In genomic region chr17:71783366-71783735, GRCm38 (mm10) we compare ENCODE assay signal across 7 mouse cellular contexts. TPM values are rescaled to one million over a fixed set of nuclear protein-coding genes. Genes with fewer than 3 reads are reported as not detected.
DNase-seq lines count a peak whose midpoint lies in the region; ATAC-seq and TF ChIP-seq lines count a peak whose summit lies in the region.

No protein-coding gene starts in this region.

- no peak for TF ChIP-seq POLR2A in lung, adult 2 months (IDR thresholded peaks at IDR 0.05; ENCODE audit: borderline replicate concordance, extremely low read depth, low read depth, low read length)
- TF ChIP-seq POLR2A in thymus, adult 2 months (IDR thresholded peaks at IDR 0.05; ENCODE audit: control insufficient read depth, extremely low read depth, insufficient read depth, low read length, poor library complexity), result no peak

- ATAC-seq in forebrain, embryonic 12.5 days (ENCODE audit: low FRiP score), result peak; percentile 10; the same call in 1 of the 2 replicates
- ATAC-seq in hindbrain, embryonic 15.5 days (ENCODE audit: low FRiP score, low read depth), result no peak
- no peak for ATAC-seq in neural tube, embryonic 13.5 days (ENCODE audit: low read depth)

- no peaks in the 10 kb centered on the region for H3K4me1 ChIP-seq in lung, adult 2 months (ENCODE audit: control insufficient read depth, insufficient read depth, low read length)
- peaks cover 23% of the 10 kb centered on the region for H3K4me1 ChIP-seq in forebrain, embryonic 12.5 days
- H3K4me1 ChIP-seq in hindbrain, embryonic 15.5 days (replicated peaks), result peaks cover 24% of the 10 kb centered on the region
- H3K4me1 ChIP-seq in neural tube, embryonic 13.5 days (replicated peaks), result peaks cover 32% of the 10 kb centered on the region
- H3K4me1 ChIP-seq in thymus, adult 2 months (replicated peaks; ENCODE audit: control insufficient read depth, insufficient read depth, low read length), result no peaks in the 10 kb centered on the region

- peaks cover 6% of the 10 kb centered on the region; the same call in 1 of the 2 replicates for H3K9me3 ChIP-seq in forebrain, embryonic 12.5 days
- H3K9me3 ChIP-seq in hindbrain, embryonic 15.5 days, result no peaks in the 10 kb centered on the region
- peaks cover 5% of the 10 kb centered on the region; the same call in 1 of the 2 replicates for H3K9me3 ChIP-seq in neural tube, embryonic 13.5 days

- DNase-seq in lung, adult 2 months, result no peak
- no peak for DNase-seq in lung, postnatal 14 days
- no peak for DNase-seq in T-cell, adult 2 months (ENCODE audit: low spot score)
- no peak for DNase-seq in thymus, adult 2 months

- H3K36me3 ChIP-seq in forebrain, embryonic 12.5 days (replicated peaks), result peaks cover 2% of the 10 kb centered on the region; the same call in 1 of the 2 replicates
- no peaks in the 10 kb centered on the region for H3K36me3 ChIP-seq in hindbrain, embryonic 15.5 days
- H3K36me3 ChIP-seq in neural tube, embryonic 13.5 days, result no peaks in the 10 kb centered on the region
- no peaks in the 10 kb centered on the region for H3K36me3 ChIP-seq in thymus, adult 2 months (ENCODE audit: control insufficient read depth, insufficient read depth, low read length)

- H3K4me3 ChIP-seq in lung, adult 2 months (replicated peaks; ENCODE audit: extremely low read depth, low read depth, low read length), result peak overlapping the region; percentile 69
- H3K4me3 ChIP-seq in forebrain, embryonic 12.5 days (replicated peaks), result peak overlapping the region; percentile 91
- H3K4me3 ChIP-seq in hindbrain, embryonic 15.5 days, result peak overlapping the region; percentile 91
- H3K4me3 ChIP-seq in neural tube, embryonic 13.5 days, result peak overlapping the region; percentile 86
- no peak overlapping the region for H3K4me3 ChIP-seq in thymus, adult 2 months (ENCODE audit: control insufficient read depth, insufficient read depth, low read length)

- TF ChIP-seq CTCF in lung, adult 2 months (IDR thresholded peaks at IDR 0.05; ENCODE audit: insufficient read depth, low read length), result no peak
- no peak for TF ChIP-seq CTCF in thymus, adult 2 months (IDR thresholded peaks at IDR 0.05; ENCODE audit: borderline replicate concordance, control insufficient read depth, extremely low read depth, insufficient read depth, low read length, poor library complexity)

- H3K27me3 ChIP-seq in forebrain, embryonic 12.5 days, result peaks cover 4% of the 10 kb centered on the region
- H3K27me3 ChIP-seq in hindbrain, embryonic 15.5 days, result 0 out of 2 replicates have a peak, but pooled peaks cover 3% of the 10 kb centered on the region
- H3K27me3 ChIP-seq in neural tube, embryonic 13.5 days, result peaks cover 9% of the 10 kb centered on the region; the same call in 1 of the 2 replicates
- no peaks in the 10 kb centered on the region for H3K27me3 ChIP-seq in thymus, adult 2 months (ENCODE audit: control insufficient read depth, insufficient read depth, low read length)

- H3K9ac ChIP-seq in forebrain, embryonic 12.5 days, result peak overlapping the region; percentile 94
- peak overlapping the region; percentile 87 for H3K9ac ChIP-seq in hindbrain, embryonic 15.5 days
- H3K9ac ChIP-seq in neural tube, embryonic 13.5 days, result peak overlapping the region; percentile 94

- 16% methylated on average over 10 of the region's 10 CpGs for WGBS in lung, adult 2 months
- 5% methylated on average over 10 of the region's 10 CpGs for WGBS in forebrain, embryonic 12.5 days
- WGBS in hindbrain, embryonic 15.5 days, result 2% methylated on average over 10 of the region's 10 CpGs
- 10% methylated on average over 10 of the region's 10 CpGs for WGBS in neural tube, embryonic 13.5 days
- 53% methylated on average over 10 of the region's 10 CpGs for WGBS in thymus, adult 2 months

- H3K27ac ChIP-seq in forebrain, embryonic 12.5 days, result no peak overlapping the region
- H3K27ac ChIP-seq in hindbrain, embryonic 15.5 days (replicated peaks), result peak overlapping the region; percentile 85; the same call in 1 of the 2 replicates
- peak overlapping the region; percentile 75; the same call in 1 of the 2 replicates for H3K27ac ChIP-seq in neural tube, embryonic 13.5 days (replicated peaks)
- H3K27ac ChIP-seq in thymus, adult 2 months (ENCODE audit: control insufficient read depth, insufficient read depth, low read length), result no peak overlapping the region

- H3K4me2 ChIP-seq in forebrain, embryonic 12.5 days, result peak overlapping the region; percentile 81
- peak overlapping the region; percentile 85 for H3K4me2 ChIP-seq in hindbrain, embryonic 15.5 days
- peak overlapping the region; percentile 80 for H3K4me2 ChIP-seq in neural tube, embryonic 13.5 days

RNA-seq across cellular contexts. Expression of gene Clip4, which starts 15.1 kb away (rescaled TPM):
- 14.7 and 25.9 TPM in 2 replicates for polyA plus RNA-seq in lung, adult 2 months (2012; rRNA removed)
- polyA plus RNA-seq in forebrain, embryonic 12.5 days (2016; fragmentation: Nextera tagmentation; extraction: Ambion mirVana), result 7.6 and 8.9 TPM in 2 replicates
- polyA plus RNA-seq in hindbrain, embryonic 15.5 days (2015; fragmentation: Nextera tagmentation; extraction: Ambion mirVana), result 14.4 and 16.2 TPM in 2 replicates
- 9.5 and 11.3 TPM in 2 replicates for polyA plus RNA-seq in neural tube, embryonic 13.5 days (2015; fragmentation: Nextera tagmentation; extraction: Ambion mirVana)
- polyA plus RNA-seq in thymus, adult 2 months (2012; rRNA removed), result 16.2 and 20.2 TPM in 2 replicates

RNA-seq across cellular contexts. Expression of gene Pcare, which starts 30.7 kb away (rescaled TPM):
- 0.02 and 0.03 TPM in 2 replicates for polyA plus RNA-seq in lung, adult 2 months (2012; rRNA removed)
- polyA plus RNA-seq in forebrain, embryonic 12.5 days (2016; fragmentation: Nextera tagmentation; extraction: Ambion mirVana), result not detected in 2 replicates
- not detected in 2 replicates for polyA plus RNA-seq in hindbrain, embryonic 15.5 days (2015; fragmentation: Nextera tagmentation; extraction: Ambion mirVana)
- not detected in 2 replicates for polyA plus RNA-seq in neural tube, embryonic 13.5 days (2015; fragmentation: Nextera tagmentation; extraction: Ambion mirVana)
- 0.04 TPM in 1 of 2 replicates, not detected in the other for polyA plus RNA-seq in thymus, adult 2 months (2012; rRNA removed)

Comparison
In these comparisons a context has a peak if more than half of its experiments do, and no peak if none do; other contexts are left out.
1. H3K27ac ChIP-seq: peak in hindbrain, embryonic 15.5 days (single experiment) and neural tube, embryonic 13.5 days (single experiment); none in forebrain, embryonic 12.5 days (single experiment) and thymus, adult 2 months (single experiment).
2. Peak in every context shown above with its lines, with median percentiles within 50 percentile points of each other: H3K4me2 ChIP-seq and H3K9ac ChIP-seq.